Mouse (Mus musculus): ENCODE data around the gene Akap9. TPM values are rescaled to one million over a fixed set of nuclear protein-coding genes. Genes with fewer than 3 reads are reported as not detected.

The Akap9 gene
- polyA plus RNA-seq, 1 experiment from 2014 or later = 149 TPM

- Histone ChIP-seq H3K36me3 (ENCODE audit: control insufficient read depth, insufficient read depth, low read length) (peaks cover 2% of the 10 kb centered on the region; the same call in 1 of the 2 replicates), H3K4me2 (no peak overlapping the region), H3K4me1 (ENCODE audit: control insufficient read depth, insufficient read depth, low read length) (no peaks in the 10 kb centered on the region), H3K9ac (ENCODE audit: low read length) (no peak overlapping the region), H3K9me3 (ENCODE audit: control insufficient read depth, low read length) (no peaks in the 10 kb centered on the region), H3K27me3 (ENCODE audit: control insufficient read depth, insufficient read depth, low read length) (no peaks in the 10 kb centered on the region), H3K27ac (ENCODE audit: low read depth, low read length) (no peak overlapping the region), H3K4me3 (ENCODE audit: low read depth, low read length) (no peak overlapping the region)
- ATAC-seq (ENCODE audit: low FRiP score) (no peak), DNase-seq (ENCODE audit: low spot score, missing footprints) (no peak)
- WGBS = 98% methylated on average over 6 of the region's 6 CpGs
These were observed 24.6 kb downstream of the Akap9 start for GRCm38 (mm10) chr5:3952498-3952897.

GRCm38 (mm10) chr5:3954541-3954940 is 26.7 kb downstream of the Akap9 start:
- no peak overlapping the region for H3K27ac ChIP-seq (ENCODE audit: low read depth, low read length)
- no peaks in the 10 kb centered on the region for H3K9me3 ChIP-seq (ENCODE audit: control insufficient read depth, low read length)
- DNase-seq (ENCODE audit: low spot score, missing footprints) (no peak), ATAC-seq (ENCODE audit: low FRiP score) (no peak)
- no peaks in the 10 kb centered on the region for H3K27me3 ChIP-seq (ENCODE audit: control insufficient read depth, insufficient read depth, low read length)
- peaks cover 2% of the 10 kb centered on the region; the same call in 1 of the 2 replicates for H3K36me3 ChIP-seq (ENCODE audit: control insufficient read depth, insufficient read depth, low read length)
- no peak overlapping the region for H3K9ac ChIP-seq (ENCODE audit: low read length)
- WGBS = 88% methylated on average over 1 of the region's 1 CpGs
- H3K4me3 ChIP-seq (ENCODE audit: low read depth, low read length) = no peak overlapping the region
- no peak overlapping the region for H3K4me2 ChIP-seq
- no peaks in the 10 kb centered on the region for H3K4me1 ChIP-seq (ENCODE audit: control insufficient read depth, insufficient read depth, low read length)

GRCm38 (mm10) chr5:3961286-3961685 is 33.4 kb downstream of the Akap9 start:
- DNase-seq (ENCODE audit: low spot score, missing footprints) (peak; percentile 75), ATAC-seq (ENCODE audit: low FRiP score) (no peak)
- Histone ChIP-seq H3K27ac (ENCODE audit: low read depth, low read length) (no peak overlapping the region), H3K4me1 (ENCODE audit: control insufficient read depth, insufficient read depth, low read length) (no peaks in the 10 kb centered on the region), H3K9ac (ENCODE audit: low read length) (no peak overlapping the region), H3K27me3 (ENCODE audit: control insufficient read depth, insufficient read depth, low read length) (no peaks in the 10 kb centered on the region), H3K4me2 (no peak overlapping the region), H3K9me3 (ENCODE audit: control insufficient read depth, low read length) (no peaks in the 10 kb centered on the region), H3K4me3 (ENCODE audit: low read depth, low read length) (no peak overlapping the region), H3K36me3 (ENCODE audit: control insufficient read depth, insufficient read depth, low read length) (no peaks in the 10 kb centered on the region; the same call in 1 of the 2 replicates)
- 97% methylated on average over 7 of the region's 7 CpGs for WGBS

- no peak overlapping the region for H3K4me3 ChIP-seq (ENCODE audit: low read depth, low read length)
- 93% methylated on average over 9 of the region's 9 CpGs for WGBS
- H3K36me3 ChIP-seq (ENCODE audit: control insufficient read depth, insufficient read depth, low read length) = peaks cover 2% of the 10 kb centered on the region; the same call in 1 of the 2 replicates
These were observed 40.6 kb downstream of the Akap9 start for GRCm38 (mm10) chr5:3968415-3968814.

GRCm38 (mm10) chr5:3969114-3969513 is 41.3 kb downstream of the Akap9 start:
- WGBS = 94% methylated on average over 6 of the region's 6 CpGs
- H3K36me3 ChIP-seq (ENCODE audit: control insufficient read depth, insufficient read depth, low read length) = peaks cover 2% of the 10 kb centered on the region; the same call in 1 of the 2 replicates
- no peak for ATAC-seq (ENCODE audit: low FRiP score)

More at GRCm38 (mm10) chr5:3968415-3968814, 40.6 kb downstream of the Akap9 start:
- Histone ChIP-seq H3K4me2 (no peak overlapping the region), H3K4me1 (ENCODE audit: control insufficient read depth, insufficient read depth, low read length) (no peaks in the 10 kb centered on the region), H3K27ac (ENCODE audit: low read depth, low read length) (no peak overlapping the region), H3K9ac (ENCODE audit: low read length) (no peak overlapping the region), H3K27me3 (ENCODE audit: control insufficient read depth, insufficient read depth, low read length) (no peaks in the 10 kb centered on the region), H3K9me3 (ENCODE audit: control insufficient read depth, low read length) (no peaks in the 10 kb centered on the region)
- DNase-seq (ENCODE audit: low spot score, missing footprints) (no peak), ATAC-seq (ENCODE audit: low FRiP score) (no peak)

GRCm38 (mm10) chr5:3970936-3971335 is 43.1 kb downstream of the Akap9 start:
- Histone ChIP-seq H3K4me2 (no peak overlapping the region), H3K4me3 (ENCODE audit: low read depth, low read length) (no peak overlapping the region), H3K4me1 (ENCODE audit: control insufficient read depth, insufficient read depth, low read length) (no peaks in the 10 kb centered on the region), H3K9ac (ENCODE audit: low read length) (no peak overlapping the region), H3K9me3 (ENCODE audit: control insufficient read depth, low read length) (no peaks in the 10 kb centered on the region), H3K27me3 (ENCODE audit: control insufficient read depth, insufficient read depth, low read length) (no peaks in the 10 kb centered on the region), H3K36me3 (ENCODE audit: control insufficient read depth, insufficient read depth, low read length) (peaks cover 3% of the 10 kb centered on the region; the same call in 1 of the 2 replicates), H3K27ac (ENCODE audit: low read depth, low read length) (no peak overlapping the region)
- DNase-seq (ENCODE audit: low spot score, missing footprints) = no peak
- WGBS = 84% methylated on average over 2 of the region's 2 CpGs
- ATAC-seq (ENCODE audit: low FRiP score) = no peak

More at GRCm38 (mm10) chr5:3969114-3969513, 41.3 kb downstream of the Akap9 start:
- H3K4me3 ChIP-seq (ENCODE audit: low read depth, low read length) = no peak overlapping the region
- no peaks in the 10 kb centered on the region for H3K9me3 ChIP-seq (ENCODE audit: control insufficient read depth, low read length)
- no peak overlapping the region for H3K9ac ChIP-seq (ENCODE audit: low read length)
- no peaks in the 10 kb centered on the region for H3K27me3 ChIP-seq (ENCODE audit: control insufficient read depth, insufficient read depth, low read length)
- no peak for DNase-seq (ENCODE audit: low spot score, missing footprints)
- no peak overlapping the region for H3K27ac ChIP-seq (ENCODE audit: low read depth, low read length)
- no peaks in the 10 kb centered on the region for H3K4me1 ChIP-seq (ENCODE audit: control insufficient read depth, insufficient read depth, low read length)
- no peak overlapping the region for H3K4me2 ChIP-seq

- Histone ChIP-seq H3K4me1 (ENCODE audit: control insufficient read depth, insufficient read depth, low read length) (no peaks in the 10 kb centered on the region), H3K9ac (ENCODE audit: low read length) (no peak overlapping the region), H3K4me2 (no peak overlapping the region), H3K36me3 (ENCODE audit: control insufficient read depth, insufficient read depth, low read length) (peaks cover 8% of the 10 kb centered on the region; the same call in 1 of the 2 replicates), H3K9me3 (ENCODE audit: control insufficient read depth, low read length) (no peaks in the 10 kb centered on the region), H3K27ac (ENCODE audit: low read depth, low read length) (no peak overlapping the region), H3K27me3 (ENCODE audit: control insufficient read depth, insufficient read depth, low read length) (no peaks in the 10 kb centered on the region), H3K4me3 (ENCODE audit: low read depth, low read length) (no peak overlapping the region)
- no peak for ATAC-seq (ENCODE audit: low FRiP score)
- no peak for DNase-seq (ENCODE audit: low spot score, missing footprints)
- WGBS = 93% methylated on average over 5 of the region's 5 CpGs
These were observed 45.9 kb downstream of the Akap9 start for GRCm38 (mm10) chr5:3973764-3974163.

- WGBS = 88% methylated on average over 6 of the region's 6 CpGs
- peaks cover 6% of the 10 kb centered on the region; the same call in 1 of the 2 replicates for H3K36me3 ChIP-seq (ENCODE audit: control insufficient read depth, insufficient read depth, low read length)
These were observed 47.0 kb downstream of the Akap9 start for GRCm38 (mm10) chr5:3974896-3975295.

GRCm38 (mm10) chr5:3976111-3976510 is 48.3 kb downstream of the Akap9 start:
- Histone ChIP-seq H3K4me1 (ENCODE audit: control insufficient read depth, insufficient read depth, low read length) (no peaks in the 10 kb centered on the region), H3K36me3 (ENCODE audit: control insufficient read depth, insufficient read depth, low read length) (peaks cover 6% of the 10 kb centered on the region; the same call in 1 of the 2 replicates), H3K27me3 (ENCODE audit: control insufficient read depth, insufficient read depth, low read length) (no peaks in the 10 kb centered on the region), H3K27ac (ENCODE audit: low read depth, low read length) (no peak overlapping the region), H3K9me3 (ENCODE audit: control insufficient read depth, low read length) (no peaks in the 10 kb centered on the region), H3K4me3 (ENCODE audit: low read depth, low read length) (no peak overlapping the region), H3K4me2 (no peak overlapping the region), H3K9ac (ENCODE audit: low read length) (no peak overlapping the region)
- no peak for ATAC-seq (ENCODE audit: low FRiP score)
- no peak for DNase-seq (ENCODE audit: low spot score, missing footprints)
- WGBS = 95% methylated on average over 8 of the region's 8 CpGs

More at GRCm38 (mm10) chr5:3974896-3975295, 47.0 kb downstream of the Akap9 start:
- Histone ChIP-seq H3K9me3 (ENCODE audit: control insufficient read depth, low read length) (no peaks in the 10 kb centered on the region), H3K4me3 (ENCODE audit: low read depth, low read length) (no peak overlapping the region), H3K27ac (ENCODE audit: low read depth, low read length) (no peak overlapping the region), H3K4me2 (no peak overlapping the region), H3K9ac (ENCODE audit: low read length) (no peak overlapping the region), H3K27me3 (ENCODE audit: control insufficient read depth, insufficient read depth, low read length) (no peaks in the 10 kb centered on the region), H3K4me1 (ENCODE audit: control insufficient read depth, insufficient read depth, low read length) (no peaks in the 10 kb centered on the region)
- ATAC-seq (ENCODE audit: low FRiP score) (no peak), DNase-seq (ENCODE audit: low spot score, missing footprints) (no peak)
